Mouse (Mus musculus): ENCODE data around the gene Cfc1.
A peak's percentile ranks its signal among the peaks of the same experiment; 100 is the strongest.
"Not testable (repeated sequence)": the region's sequence is repeated elsewhere in the genome, so short reads cannot be mapped to it uniquely, and the experiment has no call there.

The Cfc1 gene

DNA sequence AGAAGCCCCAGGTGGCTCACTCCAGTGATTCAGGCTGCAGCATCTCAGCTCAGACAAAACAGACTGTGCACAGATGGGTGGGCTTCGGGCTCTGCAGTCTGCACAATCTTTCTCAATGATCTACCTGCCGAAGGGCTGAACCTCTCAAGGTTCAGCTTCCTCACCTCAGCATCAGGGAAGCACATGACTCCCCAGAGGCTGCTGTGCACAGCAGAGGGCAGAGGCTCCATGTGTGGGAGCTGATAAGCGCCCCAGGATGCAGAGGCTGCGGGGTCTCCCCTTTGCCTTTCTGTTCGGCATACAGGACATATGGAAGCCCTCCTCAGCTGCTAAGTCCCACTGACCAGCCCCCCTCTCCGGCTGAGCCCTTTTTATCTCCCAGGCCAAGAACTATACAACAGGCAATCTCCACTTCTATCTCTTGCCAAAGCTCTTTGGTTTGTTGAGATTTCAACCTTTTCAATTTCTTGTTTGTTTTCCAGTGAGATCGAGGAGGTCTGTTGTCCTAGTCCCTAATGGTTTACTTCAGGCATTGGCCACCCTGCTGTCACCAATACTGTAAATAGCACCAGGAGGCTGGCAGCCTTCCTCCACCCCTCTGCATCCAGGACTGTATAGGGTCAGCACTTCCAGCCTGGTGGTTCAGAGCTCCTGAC is at the start of gene Cfc1:
Cfc1 (plus strand) TSS at position 606 of the 656 bp plus-strand sequence.
- DNase-seq (ENCODE audit: low read depth, low spot score) = not testable (repeated sequence)

DNA sequence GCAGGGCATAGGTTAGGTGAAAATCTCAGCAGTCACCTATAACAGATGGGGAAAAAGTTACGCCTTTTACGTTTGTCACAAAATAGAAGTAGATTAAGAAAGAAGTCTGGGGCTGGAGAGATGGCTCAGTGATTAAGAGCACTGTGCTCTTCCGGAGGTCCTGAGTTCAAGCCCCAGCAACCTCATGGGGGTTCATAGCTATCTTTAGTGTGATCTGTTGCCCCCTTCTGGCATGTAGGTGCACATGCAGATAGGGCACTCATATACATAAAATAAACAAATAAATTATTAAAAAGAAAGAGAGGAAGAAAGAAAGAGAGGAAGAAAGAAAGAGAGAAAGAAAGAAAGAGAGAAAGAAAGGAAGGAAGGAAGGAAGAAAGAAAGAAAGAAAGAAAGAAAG is 48.1 kb upstream of the Cfc1 start:
- no peak for DNase-seq (ENCODE audit: low read depth, low spot score)

DNA sequence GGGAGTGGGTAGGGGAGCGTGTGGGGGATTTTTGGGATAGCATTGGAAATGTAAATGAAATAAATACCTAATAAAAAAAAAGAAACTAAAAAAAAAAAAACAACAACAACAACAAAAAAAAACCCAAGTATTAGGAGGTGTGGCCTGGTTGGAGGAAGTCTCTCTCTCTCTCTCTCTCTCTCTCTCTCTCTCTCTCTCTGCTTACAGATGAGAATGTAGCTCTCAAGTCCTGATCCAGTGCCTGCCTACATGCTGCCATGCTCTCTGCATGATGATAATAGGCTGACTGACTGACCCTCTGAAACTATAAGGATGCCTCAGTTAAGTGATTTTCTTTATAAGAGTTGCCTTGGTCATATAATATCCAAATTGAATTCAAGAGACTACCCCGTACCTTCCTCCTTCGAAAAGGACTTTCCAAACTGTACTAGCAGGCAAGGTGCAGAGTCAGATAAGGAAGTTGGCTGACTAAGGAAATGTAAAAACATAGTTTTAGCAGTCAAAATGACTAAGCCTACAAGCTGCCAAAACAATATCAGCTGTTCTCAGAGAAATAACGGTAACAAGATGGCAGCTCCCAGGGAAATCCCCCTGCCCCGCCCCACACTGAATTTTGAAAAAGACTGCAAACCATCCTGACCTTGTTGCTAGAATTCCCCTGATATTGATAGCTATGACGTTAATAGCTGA is 45.5 kb upstream of the Cfc1 start:
- no peak for DNase-seq (ENCODE audit: low read depth, low spot score)

DNA sequence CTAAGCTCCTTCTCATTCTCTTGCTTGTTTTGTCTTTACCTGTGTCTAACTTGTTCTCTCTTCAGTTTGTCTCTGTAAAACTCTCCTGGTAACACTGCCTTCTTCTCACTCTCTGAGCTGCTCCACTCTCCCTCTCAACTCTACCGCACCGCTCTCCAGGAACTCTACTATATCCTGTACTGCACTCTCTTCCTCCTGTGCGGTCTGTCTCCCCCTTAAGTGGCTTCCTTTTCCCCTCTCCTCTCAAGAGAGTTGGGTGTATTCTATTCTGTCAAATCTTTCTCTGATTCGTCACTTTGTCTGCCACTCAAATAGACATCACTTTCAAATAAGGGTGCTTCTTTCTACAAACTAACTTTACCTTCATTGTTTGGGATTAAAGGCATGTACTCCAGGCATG is 44.0 kb upstream of the Cfc1 start:
- no peak for DNase-seq (ENCODE audit: low read depth, low spot score)

DNA sequence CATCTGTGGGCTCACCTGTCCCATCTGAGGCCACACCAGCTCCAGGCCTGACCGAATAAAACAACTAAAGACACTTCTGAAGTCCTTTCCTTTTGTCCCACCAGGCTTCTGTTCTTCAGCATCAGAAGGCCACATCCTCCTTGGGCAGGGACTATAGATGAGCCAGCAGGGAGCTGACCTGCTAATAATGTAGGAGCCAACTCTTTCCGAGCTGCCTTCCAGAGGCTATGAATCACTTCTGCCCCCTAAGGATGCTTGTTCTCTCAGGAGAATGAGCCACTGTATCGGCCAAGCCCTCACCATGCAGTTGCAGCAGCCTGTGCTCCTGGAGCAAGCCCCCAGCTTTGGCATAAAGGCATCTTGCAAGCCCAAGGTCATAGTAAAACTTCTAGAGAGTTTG is 32.5 kb upstream of the Cfc1 start:
- DNase-seq (ENCODE audit: low read depth, low spot score) = no peak

DNA sequence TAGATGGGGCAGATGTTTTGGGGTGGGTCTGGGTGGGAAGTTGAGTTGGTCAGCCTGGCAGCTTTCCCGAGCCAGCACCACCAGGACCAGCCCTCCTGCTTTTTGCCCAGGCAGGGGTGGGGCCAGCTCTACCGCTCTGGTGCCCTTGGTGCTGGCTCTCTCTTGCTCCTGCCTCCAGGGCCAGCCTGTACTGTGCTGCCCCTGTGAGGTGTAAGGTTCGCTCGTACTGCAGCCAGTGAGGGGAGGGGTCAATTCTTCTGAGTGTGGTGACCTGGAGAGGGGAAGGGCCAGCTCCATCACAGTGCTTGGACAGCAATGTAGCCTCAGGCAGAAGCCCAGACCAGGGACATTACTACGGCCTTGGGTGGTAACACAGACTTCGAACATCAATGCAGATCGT is 30.1 kb upstream of the Cfc1 start:
- DNase-seq (ENCODE audit: low read depth, low spot score) = no peak

DNA sequence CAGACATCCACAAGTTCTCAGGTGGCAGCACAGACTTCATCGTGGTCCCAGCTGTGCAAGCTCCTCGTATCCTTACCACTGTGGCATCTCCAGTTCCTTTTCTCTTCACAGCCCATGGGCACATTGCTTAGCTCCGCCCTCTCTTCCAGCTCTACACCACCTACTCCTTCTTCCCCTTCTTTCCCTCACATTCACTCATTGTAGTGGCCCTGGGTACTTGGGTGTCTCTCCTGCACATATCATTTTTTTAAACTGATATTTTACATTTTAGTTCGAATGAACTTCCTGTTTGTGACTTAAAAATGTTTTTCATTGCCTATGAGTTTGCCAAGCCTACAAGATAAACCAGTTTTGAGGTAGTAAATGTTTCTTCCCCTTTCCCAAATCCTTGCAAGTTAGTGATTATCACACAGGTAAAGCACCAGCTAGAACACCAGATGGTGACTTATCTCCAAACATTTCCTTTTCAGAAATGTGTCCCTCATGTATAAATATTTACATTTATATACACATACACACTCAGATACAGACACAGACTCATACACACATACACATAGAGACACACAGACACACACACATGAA is 29.4 kb upstream of the Cfc1 start:
- DNase-seq (ENCODE audit: low read depth, low spot score) = no peak

DNA sequence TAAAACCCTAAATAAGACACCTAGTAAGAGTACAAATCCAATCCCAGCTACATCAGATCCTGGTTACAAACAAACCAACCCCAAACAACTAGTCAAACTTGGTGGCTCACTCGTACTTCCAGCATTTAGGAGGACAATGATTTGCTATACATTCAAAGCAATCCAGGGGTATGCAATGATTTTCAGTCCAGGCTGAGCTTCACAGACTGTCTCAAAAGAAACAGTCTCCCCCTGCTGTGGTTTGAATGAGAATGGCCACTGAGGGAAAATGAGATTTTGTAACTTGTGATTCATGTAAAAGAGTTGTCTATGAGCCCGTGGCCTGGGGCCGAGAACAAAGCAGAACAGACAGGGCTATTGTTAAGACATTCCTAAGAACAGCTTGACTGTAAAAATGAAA is 27.5 kb upstream of the Cfc1 start:
- no peak for DNase-seq (ENCODE audit: low read depth, low spot score)

DNA sequence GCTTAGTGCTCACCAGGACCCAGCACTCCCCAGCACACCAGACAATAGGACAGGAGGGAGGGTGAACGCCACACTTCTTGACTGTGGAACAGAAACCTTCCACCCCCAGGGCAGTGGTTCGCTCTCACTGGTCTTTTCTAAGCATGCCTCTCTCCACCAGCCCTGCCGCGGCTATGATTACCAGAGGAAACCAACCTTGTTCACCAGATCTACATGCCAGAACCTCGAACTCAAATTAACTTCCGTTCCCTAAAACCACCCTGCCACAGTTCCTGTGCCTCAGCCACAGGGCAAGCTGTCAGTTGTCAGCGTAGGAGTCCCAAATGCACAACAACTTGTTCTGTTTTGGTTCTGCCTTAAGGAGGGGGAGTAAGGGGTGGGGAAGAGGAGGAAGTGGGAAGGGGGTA is 24.9 kb upstream of the Cfc1 start:
- no peak for DNase-seq (ENCODE audit: low read depth, low spot score)

DNA sequence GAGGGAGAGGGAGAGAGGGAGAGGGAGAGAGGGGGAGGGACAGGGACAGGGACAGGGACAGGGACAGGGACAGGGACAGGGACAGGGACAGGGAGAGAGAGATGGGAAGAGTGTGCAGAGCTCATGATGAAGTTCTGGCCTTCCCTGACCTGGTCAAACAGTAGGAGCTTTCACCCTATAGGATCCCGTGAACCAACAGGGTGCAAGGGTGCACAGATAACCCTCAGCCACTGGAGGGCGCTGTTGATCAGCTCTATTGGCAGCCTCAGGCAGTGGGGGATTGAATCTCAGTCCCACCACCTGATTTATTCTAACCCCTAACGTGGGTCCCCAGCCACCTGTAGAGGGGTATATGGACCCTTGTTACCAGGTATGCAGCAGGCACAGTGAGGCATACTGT is 24.4 kb upstream of the Cfc1 start:
- peak; percentile 68 for DNase-seq (ENCODE audit: low read depth, low spot score)

DNA sequence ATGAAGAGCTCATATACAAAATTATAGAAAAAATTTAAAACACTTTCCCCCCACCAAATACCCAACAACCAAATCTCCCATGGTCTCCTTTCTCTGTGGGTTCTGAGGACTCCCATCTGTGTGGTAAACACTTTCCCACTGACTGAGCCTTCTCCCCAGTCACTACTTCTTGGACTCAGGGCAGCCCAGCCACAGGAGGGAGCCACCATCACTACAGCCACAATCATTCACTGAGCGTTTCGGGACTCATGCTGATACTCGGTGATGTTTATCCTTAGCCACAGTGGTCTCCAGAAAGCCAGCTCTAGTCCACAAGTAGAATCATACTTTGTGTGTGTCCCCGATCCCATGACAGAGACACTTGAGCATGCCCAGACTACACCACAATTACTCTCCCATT is 22.4 kb upstream of the Cfc1 start:
- DNase-seq (ENCODE audit: low read depth, low spot score) = no peak

DNA sequence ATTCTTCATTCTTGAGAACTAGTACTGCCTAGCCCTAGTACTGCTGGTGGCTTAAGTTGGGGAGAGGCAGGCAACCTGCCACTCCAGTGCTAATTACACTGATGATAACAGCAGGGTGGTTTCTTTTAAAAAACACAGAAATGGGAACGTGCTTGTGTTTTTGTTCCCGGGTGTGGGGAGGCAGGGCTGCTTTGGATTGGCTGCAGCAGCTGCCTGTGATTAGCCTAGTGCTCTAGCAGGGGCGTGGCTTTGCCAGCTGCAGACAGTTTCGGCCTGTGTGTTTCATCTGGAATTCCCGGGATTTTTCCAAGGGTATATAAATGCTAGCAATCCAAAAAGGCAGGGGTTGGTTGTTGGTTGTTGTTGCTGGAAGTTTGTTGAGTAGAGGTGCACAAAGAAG is 18.9 kb upstream of the Cfc1 start:
- no peak for DNase-seq (ENCODE audit: low read depth, low spot score)

DNA sequence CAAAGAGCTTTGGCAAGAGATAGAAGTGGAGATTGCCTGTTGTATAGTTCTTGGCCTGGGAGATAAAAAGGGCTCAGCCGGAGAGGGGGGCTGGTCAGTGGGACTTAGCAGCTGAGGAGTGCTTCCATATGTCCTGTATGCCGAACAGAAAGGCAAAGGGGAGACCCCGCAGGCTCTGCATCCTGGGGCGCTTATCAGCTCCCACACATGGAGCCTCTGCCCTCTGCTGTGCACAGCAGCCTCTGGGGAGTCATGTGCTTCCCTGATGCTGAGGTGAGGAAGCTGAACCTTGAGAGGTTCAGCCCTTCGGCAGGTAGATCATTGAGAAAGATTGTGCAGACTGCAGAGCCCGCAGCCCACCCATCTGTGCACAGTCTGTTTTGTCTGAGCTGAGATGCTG is 18.2 kb upstream of the Cfc1 start:
- not testable (repeated sequence) for DNase-seq (ENCODE audit: low read depth, low spot score)

DNA sequence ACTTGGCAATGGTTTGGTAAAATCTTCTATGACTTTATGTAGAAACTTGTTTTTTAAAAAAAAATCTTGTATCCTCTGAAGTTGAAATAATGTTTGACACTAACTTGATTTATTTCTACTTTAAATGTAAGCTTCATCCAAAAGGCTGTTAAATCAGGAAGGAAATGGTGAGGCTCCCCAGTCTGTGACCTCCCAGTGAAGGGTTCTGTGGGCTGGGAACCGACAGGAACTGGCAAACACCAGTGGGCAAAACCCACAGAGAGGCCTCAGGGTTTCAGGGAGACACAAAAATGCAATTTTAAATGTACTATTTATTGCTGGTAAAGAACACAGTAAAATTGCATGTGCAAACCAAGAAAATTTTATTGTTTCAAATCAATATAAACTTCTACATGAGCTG is 17.7 kb upstream of the Cfc1 start:
- DNase-seq (ENCODE audit: low read depth, low spot score) = not testable (repeated sequence)

DNA sequence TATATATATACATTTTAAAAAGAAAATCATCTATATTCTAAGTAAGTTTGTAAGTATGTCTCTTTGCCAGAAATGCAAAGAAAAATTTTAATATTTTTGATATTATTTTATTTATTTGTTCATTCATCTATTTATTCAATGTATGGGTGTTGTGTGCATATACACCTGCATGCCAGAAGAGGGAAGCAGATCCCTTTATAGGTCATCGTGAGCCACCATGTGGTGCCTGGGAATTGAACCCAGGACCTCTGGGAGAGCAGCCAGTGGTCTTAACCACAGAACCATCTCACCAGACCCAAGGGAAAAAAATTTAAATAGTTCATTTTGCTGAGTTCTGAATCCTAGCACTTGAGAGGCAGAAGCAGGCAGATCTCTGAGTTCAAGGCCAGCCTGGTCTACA is 17.2 kb upstream of the Cfc1 start:
- no peak for DNase-seq (ENCODE audit: low read depth, low spot score)

DNA sequence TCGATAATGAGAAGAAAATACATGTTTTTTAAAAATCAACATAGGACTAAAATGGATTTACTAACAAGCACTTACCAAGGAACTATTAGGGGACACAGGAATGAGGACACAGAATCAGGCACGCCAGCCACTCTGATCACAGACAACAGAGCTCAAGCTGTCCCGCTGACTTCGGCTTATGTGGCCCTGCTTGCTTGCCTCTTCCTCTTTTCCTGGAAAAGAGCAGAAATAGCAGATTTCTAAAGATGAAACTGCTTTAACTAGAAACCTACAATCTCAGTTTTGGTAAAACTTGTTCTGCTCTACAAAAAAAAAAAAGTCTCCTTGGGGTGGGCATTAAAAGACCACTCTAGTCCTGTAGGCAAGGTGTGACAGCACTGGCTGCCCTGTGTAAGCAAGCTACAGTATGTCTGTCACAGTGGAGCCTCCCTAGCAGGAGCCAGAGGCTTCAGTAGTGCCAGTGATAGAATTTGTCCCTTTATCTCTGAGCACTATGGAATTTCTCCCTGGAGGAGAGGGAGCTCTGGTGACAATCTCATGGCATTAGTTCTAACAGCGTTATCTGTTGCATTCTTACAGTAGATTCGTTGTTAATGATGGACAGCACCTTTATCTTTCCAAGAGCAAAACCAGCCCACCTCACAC is 13.1 kb upstream of the Cfc1 start:
- no peak for DNase-seq (ENCODE audit: low read depth, low spot score)

DNA sequence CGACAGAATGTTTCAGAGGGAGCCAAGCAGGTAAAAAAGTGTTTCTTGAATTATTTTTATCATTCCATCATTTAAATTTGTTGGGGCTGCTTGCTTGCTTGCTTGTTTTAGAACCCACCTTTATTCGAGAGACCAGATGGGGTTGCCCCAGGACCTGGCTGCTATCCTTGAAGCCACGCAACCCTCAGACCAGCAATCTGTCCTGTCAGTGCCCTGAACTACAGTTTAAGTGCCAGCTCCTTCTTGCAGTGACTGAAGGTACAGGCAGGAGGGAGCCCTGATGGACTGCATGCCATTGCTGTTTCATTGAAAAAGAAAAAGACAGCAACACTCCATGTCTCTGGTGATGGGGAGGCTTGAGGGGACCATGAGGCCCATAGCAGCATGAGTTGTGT is 12.6 kb upstream of the Cfc1 start:
- DNase-seq (ENCODE audit: low read depth, low spot score) = no peak

DNA sequence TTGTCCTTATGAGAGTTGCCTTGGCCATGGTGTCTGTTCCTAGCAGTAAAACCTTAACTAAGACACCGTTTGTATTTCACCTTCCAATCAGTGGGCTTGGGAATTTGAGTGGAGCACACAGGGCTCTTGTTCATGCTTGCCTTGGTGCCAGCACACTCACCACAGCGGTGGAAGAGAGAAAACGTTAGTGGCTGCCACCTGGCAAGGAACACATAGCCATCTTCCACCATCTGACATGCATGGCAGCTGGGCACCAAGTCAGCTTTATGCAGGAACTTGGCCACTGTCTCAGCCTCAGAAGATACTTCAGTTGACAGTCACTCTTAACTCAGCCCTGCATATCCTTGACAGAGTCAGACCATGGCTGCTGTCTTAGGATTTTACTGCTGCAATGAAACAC is 11.8 kb upstream of the Cfc1 start:
- DNase-seq (ENCODE audit: low read depth, low spot score) = no peak

DNA sequence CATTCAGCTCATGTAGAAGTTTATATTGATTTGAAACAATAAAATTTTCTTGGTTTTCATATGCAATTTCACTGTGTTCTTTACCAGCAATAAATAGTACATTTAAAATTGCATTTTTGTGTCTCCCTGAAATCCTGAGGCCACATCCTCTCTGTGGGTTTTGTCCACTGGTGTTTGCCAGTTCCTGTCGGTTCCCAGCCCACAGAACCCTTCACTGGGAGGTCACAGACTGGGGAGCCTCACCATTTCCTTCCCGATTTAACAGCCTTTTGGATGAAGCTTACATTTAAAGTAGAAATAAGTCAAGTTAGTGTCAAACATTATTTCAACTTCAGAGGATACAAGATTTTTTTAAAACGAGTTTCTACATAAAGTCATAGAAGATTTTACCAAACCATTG is 874 bp upstream of the Cfc1 start:
- DNase-seq (ENCODE audit: low read depth, low spot score) = not testable (repeated sequence)

DNA sequence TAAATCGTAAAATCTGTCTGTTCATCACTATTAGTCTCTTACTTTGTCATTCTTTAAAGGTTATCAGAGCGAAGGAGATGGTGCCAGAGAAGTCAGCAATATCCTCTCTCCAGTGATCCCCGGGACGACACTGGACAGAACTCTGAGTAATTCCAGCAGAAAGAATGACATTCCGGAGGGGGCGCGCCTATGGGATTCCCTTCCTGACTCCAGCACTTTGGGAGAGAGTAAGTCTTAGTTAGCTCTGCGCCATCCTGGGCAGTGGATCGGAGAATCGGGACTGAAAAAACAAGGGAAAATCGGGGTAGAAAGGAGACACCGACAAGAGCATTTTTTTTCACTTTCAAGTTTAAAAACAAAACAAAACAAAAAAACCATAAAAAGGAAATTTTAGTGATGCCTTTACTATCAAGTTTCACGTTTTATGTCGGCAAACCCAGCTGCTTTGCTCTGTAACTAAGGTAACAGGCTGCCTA is 881 bp downstream of the Cfc1 start:
- peak; percentile 10 for DNase-seq (ENCODE audit: low read depth, low spot score)

DNA sequence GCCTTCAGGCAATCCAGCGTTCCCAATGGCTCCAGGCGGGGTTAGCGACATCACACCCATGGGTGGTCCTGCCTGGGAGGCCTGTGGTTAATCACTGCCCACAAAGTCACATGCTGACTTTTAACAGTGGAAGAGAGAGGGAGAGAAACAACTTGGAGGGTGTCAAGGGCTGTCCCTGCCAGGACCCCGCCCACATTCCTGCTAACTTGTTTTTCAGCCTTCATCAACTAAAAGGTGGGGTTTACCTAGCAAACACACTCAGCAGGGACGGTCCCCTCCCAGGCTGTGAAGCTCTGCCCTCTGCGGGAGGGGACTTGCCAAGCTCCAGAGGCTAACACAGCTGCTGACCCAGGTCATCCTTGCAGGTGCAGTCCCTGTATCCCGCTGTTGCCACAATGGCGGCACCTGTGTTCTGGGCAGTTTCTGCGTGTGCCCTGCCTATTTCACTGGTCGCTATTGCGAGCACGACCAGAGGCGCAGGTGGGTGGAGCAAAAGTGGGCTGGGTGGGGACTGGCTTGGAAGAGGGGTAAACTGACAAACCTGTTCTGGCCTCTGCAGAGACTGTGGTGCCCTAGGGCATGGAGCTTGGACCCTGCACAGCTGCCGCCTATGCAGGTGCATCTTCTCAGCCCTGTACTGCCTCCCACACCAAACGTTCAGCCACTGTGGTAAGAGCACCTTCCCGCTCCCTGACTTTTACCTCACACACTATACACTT is 1.5 kb downstream of the Cfc1 start:
- DNase-seq (ENCODE audit: low read depth, low spot score) = peak; percentile 44

DNA sequence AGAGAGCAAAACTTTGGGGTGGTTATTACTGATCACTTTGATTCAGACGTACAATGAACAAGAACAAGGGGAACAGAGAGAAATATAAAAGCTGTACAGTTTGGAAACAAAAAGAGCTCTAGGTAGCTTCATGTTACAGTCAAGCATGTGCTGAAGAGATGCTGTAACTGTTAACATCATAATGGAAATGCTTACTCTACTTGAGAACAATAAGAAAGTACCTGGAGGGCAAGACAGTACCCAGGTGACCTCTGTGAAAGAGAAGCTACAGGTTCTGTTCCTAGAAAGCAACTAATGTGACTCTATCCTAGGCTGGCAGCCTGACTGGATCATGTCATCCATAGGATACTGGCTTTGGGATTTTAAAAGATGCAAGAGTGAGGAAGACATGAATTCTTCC is 11.6 kb downstream of the Cfc1 start:
- no peak for DNase-seq (ENCODE audit: low read depth, low spot score)
